Mouse (Mus musculus) kidney, adult 2 months (tissue): ENCODE data around the gene Rps21.

Experiments used
- CTCF ChIP-seq: fragments of 200-500 bp; conservative IDR thresholded peaks from 2 replicates; pipeline ENCODE4 v1.5.1; 2011; ENCODE audit warnings: low read depth, mild to moderate bottlenecking, control low read depth, low read length, moderate library complexity, mixed read lengths; ENCODE audit not compliant: insufficient read depth, insufficient read length
- POLR2A ChIP-seq: fragments of 200-500 bp; IDR thresholded peaks from one replicate; pipeline ENCODE4 v1.6.1; 2011; ENCODE audit warnings: low read depth, low read length, control low read depth

GRCm38 (mm10) chr2:180300252-180300651 lies 43.1 kb downstream of the Rps21 start:
- TF ChIP-seq CTCF (no peak), POLR2A (no peak)
